Mouse (Mus musculus) T-helper 2 cell (primary cell): ENCODE results near the gene Pcgf2.

Experiments
- in situ Hi-C: fragments of 300-600 bp; cut with MboI, MseI; formaldehyde crosslinking; loops from one replicate; pipeline ENCODE4 v1.15.1; 2025; ENCODE audit warnings: high pct_unique_total_duplicates

Pcgf2 gene

GRCm38 (mm10) chr11:97696669-97697068, 3.6 kb downstream of the Pcgf2 start:
- in situ Hi-C loops, result loop anchor here (5.0 kb wide), 1 partner anchor 69 kb away; the partner anchor contains the start of gene Epop

DNA sequence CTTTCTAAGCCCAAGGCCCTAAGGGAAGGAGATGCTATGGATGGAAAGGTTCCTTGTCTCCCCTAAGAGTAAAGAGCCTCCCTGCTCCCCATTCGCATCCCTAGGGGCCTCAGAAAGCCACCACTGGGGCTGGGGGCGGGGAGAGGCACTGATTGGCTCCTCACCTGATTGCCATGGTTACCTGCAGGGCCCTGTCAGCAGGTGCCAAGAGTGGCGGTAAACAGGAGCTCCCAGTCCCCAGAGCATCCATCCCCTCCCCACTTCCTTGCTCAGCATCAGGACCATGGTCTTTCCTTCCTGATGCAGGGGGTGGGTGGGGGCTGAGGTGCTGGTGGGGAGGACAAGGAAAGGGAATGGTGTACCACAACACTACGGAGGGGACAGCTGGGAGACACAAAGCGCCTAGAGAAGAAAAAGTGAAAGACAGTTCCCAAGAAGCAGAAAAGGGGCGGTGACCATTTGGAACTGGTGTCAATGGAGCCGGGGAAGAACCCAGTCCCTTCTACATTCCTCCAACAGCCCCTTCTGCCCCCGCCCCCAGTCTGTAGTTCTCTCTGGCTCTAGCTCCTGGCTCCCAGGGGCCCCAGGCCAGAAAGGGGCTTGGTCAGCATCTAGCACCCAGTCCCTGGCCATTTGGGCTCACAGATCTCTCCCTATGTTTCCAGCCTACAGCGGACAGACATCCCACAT, 4.4 kb downstream of the Pcgf2 start:
- in situ Hi-C loops, result loop anchor here (5.0 kb wide), 1 partner anchor 69 kb away; the partner anchor contains the start of gene Epop

DNA sequence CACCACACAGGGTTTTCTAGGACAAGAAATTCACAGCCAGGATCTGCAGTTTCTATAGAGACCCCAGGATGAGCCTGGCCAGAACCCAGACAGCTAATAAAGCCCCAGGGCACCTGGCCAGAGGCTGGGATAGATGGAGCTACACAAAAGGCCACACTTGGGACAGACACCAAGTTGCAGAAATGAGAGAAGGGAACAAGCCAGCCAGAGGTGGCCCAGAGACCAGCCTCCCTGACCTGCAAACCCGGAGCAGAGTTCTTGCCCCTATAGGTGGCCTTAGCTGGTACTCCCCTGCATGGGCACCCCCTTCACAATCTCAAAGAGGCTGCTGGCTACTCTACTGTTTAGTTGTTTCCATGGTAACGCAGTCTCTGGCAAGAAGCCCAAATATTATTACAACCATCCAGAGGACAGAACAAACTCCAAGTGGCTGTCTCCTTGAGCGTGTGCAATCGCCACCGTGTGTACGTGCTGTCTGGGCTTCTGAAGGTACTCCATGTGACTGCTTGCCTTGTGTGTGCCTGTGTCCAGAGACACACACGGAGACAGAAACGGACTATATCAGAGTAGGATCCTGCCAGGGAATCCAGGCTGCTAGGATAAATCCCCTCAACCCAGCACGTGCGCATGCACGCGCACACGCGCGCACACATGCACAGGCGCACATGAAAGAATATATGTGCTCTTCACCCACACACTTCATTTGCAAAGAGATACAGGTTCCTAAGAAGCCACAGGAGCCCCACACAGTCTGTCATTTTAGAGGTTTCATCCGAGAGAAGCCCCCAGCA, 5.2 kb downstream of the Pcgf2 start:
- in situ Hi-C loops, result loop anchor here (5.0 kb wide), 1 partner anchor 68 kb away; the partner anchor contains the start of gene Epop

DNA sequence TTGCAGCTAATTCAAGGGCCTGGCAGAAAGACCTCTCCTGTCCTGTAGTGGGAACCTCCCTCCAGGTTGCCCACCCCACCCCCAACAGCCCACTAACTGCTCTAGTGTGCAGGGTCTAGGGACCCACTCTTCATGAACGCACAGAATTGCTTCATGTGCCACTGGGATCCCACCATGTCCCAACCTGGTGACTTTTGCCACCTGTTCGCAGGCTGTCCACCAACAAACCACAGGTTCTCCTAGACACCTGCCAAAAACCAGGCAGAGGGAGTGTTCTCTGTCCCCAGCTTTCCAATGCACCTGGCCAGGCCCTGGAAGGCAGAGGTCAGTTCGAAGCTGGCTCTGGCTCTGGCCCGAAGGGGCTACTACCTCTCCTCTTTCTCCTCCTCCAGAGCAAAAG, 5.9 kb downstream of the Pcgf2 start:
- in situ Hi-C loops, result no loop called here

DNA sequence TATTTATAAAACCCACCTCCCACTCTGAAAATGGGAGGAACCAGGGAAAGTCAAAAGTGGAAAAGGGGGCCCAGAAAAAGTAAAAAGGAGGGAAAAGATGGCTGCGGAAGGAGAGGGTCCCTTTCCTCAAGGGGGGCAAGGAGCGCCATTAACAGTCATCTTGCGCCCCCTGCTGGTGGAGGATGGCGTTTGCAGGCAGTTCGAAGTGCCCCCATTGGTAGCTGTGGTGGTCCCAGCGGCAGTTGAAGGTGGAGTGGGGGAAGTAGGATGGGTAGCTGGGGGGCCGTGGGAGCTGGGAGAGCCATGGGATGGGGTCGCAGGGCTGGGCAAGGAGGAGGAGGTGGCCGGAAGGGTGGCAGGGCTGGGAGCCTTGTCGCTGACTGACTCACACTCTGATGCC, 10.4 kb downstream of the Pcgf2 start:
- in situ Hi-C loops, result no loop called here

- in situ Hi-C loops, result no loop called here
These were observed 13.2 kb downstream of the Pcgf2 start for GRCm38 (mm10) chr11:97687061-97687460.

DNA sequence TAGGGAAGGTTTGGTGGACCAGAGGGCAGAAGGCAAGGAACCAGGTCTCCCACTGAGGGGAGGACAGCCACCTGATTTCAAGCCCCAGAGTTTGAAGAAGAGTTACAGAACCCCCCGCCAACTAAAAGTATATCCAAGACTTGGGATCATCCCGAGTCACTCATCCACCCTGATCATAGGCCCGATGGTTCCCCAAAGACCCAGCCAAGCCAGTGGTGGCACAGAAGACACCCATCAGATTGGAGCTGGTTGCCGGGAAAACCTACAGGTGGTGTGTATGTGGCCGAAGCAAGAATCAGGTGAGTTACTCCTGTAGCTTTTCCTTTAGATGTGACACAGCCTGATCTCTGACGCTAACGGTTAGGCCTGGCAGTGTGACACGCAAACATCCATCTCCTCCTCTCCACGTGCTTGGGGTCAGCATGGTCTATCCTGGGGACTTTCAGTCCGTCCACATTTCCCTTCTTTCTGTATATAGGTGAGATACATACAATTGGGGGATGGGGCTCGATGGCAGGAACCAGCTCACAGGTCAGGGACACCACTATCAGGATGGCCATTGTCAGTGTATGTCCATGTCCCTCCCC, 13.9 kb downstream of the Pcgf2 start:
- in situ Hi-C loops, result no loop called here

DNA sequence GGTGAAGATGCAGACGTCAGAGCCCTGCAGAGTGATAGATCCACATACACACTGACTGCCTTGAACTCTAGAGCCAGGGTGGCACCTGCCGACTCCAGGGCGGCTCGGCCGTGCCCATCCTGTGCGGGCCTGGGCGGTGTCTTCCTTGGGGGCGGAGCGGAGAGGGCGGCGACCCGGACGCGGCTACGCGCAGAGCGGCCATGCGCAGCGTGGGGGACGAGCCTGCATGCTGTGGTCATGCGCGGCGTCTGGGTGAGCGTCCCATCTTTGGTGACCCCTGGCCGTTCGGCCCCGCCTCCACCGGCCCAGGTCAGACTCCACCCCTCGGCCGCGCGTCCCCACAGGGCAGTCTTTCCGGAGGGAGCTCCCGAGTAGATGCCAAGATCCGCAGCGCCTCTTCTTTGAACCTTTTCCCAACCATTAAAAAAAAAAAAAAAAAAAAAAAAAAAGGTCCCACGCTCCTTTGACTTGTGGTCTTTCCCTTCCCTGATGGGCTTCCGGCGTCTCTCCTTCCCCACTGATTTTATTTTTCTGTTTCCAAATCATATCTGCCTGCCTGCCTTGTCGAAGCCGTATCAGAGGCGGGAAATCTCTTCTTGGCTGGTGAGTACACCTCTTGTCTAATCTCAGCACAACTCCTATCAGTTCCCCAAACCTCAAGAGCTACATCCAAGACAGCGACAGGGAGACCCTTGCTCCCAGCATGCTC, 14.5 kb downstream of the Pcgf2 start, which contains the start of gene Cisd3:
Cisd3 (plus strand) TSS at position 214 of the 709 bp plus-strand sequence.
- in situ Hi-C loops, result no loop called here

- in situ Hi-C loops, result no loop called here
These were observed 15.5 kb downstream of the Pcgf2 start for GRCm38 (mm10) chr11:97684766-97685165.

- in situ Hi-C loops, result no loop called here
These were observed 16.1 kb downstream of the Pcgf2 start for GRCm38 (mm10) chr11:97684063-97684680.

- in situ Hi-C loops, result no loop called here
These were observed 17.7 kb downstream of the Pcgf2 start for GRCm38 (mm10) chr11:97682504-97683055.

GRCm38 (mm10) chr11:97680430-97680829, 19.9 kb downstream of the Pcgf2 start:
- in situ Hi-C loops, result no loop called here

DNA sequence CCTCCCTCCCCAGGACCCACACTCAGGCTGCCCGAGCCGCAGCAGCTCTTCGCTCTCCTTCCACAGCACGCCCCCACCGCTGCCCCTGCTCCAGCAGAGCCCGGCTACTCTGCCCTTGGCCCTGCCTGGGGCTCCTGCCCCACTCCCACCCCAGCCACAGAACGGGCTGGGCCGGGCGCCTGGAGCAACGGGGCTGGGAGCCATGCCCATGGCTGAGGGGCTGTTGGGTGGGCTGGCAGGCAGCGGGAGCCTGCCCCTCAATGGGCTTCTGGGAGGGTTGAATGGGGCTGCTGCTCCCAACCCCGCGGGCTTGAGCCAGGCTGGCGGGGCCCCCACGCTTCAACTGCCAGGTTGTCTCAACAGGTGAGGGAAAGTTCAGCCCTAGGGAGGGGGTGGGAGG, 22.0 kb downstream of the Pcgf2 start:
- in situ Hi-C loops, result no loop called here

GRCm38 (mm10) chr11:97677842-97678241, 22.5 kb downstream of the Pcgf2 start:
- in situ Hi-C loops, result no loop called here

DNA sequence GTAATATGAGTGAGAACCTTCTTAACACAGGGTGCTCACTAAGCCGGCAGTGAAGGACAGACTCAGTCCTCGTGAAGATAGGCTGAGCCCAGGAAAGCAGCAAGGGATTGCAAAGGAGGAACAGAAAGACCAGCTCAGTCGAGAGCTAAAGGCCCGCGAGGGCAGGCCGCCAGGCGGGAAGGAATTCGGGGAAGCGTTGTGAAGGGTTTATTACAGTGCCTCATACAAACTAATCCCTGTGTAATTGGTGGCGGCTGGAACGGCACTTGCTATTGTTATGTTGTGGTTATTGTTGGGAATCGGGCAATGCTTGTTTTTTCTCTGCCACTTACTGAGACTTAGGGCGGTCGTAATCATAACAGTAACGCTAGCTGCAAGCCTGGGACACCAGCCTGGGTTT, 22.9 kb downstream of the Pcgf2 start:
- in situ Hi-C loops, result no loop called here

DNA sequence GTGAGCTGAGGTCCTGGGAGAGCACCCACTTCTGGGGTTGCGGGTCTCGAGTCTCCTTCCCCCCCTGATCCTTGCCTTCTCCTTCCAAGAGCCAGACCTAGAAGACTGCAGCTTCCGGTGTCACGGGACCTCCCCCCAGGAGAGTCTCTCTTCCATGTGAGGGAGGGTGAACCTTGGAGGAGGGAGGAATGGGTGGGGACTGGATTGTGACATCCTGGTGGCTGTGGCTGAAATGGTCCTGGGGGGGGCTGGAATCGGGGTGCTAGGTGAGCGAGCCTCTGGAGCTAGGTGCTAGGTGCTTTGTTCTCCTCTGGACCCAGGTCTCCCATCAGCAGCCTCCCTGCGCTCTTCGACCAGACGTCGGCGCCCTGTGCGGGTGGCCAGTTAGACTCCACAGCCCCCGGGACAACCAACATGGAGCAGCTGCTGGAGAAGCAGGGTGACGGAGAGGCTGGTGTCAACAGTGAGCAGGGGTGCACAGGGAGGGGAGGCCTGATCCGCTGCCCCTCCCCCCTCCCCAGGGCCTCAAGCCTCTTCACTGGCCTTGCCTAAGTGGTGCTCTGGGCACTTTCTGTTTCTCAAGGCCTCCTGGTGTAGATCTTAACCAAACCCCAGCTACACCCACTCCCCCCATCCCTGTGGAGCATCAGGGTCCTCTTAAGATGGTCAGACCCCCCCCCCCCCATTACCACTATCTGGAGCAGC, 24.1 kb downstream of the Pcgf2 start:
- in situ Hi-C loops, result no loop called here

GRCm38 (mm10) chr11:97673148-97673547, 27.1 kb downstream of the Pcgf2 start:
- in situ Hi-C loops, result no loop called here

- in situ Hi-C loops, result no loop called here
These were observed 29.1 kb downstream of the Pcgf2 start for GRCm38 (mm10) chr11:97671177-97671527.

GRCm38 (mm10) chr11:97670234-97671176, 29.8 kb downstream of the Pcgf2 start:
- in situ Hi-C loops, result no loop called here
